Mouse (Mus musculus) testis, postnatal 14 days (tissue): ENCODE data around the gene Marveld1.
A peak's percentile ranks its signal among the peaks of the same experiment; 100 is the strongest.

ENCODE experiments used
- DNase-seq: peaks from one replicate; pipeline ENCODE4 v3.0.0; 2021; ENCODE audit warnings: low spot score

Gene Marveld1

DNA sequence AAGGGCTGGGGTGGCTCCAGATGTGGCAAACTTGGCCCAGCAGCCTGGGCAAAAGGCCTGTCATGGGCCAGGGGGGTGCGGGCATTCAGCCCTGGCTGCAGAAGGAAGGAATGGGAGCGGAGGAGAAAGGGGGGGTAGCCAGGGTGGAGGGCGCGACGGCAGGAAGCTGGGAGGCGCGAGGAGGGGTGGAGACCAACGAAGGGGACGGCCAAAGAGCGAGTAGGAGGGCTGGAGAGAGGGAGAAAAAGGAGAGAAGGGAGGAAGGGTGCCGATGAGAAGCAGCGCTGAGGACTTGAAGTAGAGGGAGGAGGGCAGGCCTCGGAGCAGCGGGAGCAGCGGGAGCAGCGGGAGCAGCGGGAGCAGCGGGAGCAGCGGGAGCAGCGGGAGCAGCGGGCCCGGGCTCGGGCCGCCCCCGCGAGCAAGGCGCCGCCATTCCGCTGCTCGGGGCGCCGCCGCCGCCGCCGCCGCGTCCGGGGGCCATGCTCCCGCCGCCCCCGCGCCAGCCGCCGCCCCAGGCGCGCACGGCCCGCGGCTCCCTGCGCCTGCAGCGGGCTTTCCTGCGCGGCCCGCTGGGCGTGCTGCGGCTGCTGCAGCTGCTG, at the start of gene Marveld1:
Gene Marveld1, plus strand, starts transcription at position 231 of the 599 bp plus-strand sequence.
- peak; percentile 73 for DNase-seq

DNA sequence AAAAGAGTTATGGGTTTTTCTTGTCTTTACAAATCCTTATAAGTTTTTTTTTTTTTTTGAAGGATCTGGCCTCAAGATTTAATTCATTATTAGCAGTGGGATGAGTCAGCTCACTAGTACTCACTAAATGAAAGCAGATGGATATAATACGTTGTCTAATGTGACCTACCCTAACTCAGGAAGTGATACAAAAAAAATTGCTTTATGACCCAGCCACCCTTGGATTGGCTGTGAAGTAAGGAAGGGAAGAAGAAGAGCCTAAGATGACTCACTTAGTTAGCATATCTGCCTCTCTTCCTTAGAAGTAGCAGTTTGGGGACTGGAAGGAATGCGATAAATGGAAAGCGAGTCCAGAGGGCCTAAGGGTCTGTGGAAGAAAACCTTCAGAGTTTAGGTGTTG, 47.8 kb upstream of the Marveld1 start:
- no peak for DNase-seq

DNA sequence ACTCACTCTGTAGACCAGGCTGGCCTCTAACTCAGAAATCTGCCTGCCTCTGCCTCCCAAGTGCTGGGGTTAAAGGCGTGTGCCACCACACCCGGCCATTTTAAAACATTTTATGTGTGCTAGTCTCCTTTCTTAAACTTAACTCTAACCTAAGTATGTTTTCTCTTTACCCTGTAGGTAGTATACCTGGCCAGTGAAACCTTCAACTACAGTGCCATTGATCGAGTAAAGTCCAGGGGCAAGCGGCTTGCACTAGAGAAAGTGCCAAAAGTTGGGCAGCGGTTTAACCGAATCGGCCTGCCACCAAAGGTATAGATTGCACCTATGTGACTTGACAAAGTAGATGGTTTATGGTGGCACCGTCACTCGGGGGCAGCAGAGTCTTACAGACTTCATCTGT, 42.5 kb upstream of the Marveld1 start:
- DNase-seq, result no peak

DNA sequence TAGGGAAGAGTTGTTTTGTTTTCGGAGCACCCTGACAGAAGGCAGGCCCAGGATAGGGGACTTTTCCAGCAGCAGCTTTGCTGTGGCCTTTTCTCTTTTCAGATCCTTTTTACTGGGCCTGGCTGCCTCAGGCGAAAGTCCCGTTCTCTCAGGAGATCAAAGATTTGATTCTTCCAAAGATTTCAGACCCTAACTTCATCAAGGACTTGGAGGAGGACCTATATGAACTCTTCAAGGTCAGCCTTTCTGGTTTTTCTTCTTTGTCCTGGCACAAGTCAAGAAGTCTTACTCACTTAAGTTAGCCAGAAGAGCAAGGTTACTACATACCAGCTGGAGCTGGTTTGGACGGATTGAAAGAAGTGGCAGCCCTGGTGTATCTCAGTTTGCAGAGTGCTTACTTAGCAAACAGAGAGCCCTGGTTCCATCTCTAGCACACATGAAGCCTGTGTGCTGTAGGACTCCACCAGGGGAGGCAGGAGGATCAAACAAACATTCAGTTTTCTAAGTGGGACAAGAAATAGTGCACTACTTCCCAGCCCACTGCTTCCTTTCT, 31.3 kb upstream of the Marveld1 start:
- DNase-seq, result no peak

DNA sequence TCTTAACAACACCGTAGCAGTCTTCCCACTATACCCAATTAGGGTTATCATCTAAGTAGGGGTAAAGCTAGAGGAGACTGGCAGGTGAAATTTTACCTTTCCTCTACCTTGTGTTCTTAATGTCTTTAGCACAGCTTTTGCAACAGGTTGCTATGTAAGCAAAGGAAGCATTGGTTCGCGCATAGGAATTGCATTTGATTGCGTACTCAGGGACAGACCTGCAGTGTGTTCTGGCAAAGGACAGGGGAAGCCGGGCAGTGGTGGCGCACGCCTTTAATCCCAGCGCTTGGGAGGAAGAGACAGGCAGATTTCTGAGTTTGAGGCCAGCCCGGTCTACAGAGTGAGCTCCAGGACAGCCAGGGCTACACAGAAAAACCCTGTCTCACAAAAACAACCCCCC, 29.1 kb upstream of the Marveld1 start:
- DNase-seq, result no peak

DNA sequence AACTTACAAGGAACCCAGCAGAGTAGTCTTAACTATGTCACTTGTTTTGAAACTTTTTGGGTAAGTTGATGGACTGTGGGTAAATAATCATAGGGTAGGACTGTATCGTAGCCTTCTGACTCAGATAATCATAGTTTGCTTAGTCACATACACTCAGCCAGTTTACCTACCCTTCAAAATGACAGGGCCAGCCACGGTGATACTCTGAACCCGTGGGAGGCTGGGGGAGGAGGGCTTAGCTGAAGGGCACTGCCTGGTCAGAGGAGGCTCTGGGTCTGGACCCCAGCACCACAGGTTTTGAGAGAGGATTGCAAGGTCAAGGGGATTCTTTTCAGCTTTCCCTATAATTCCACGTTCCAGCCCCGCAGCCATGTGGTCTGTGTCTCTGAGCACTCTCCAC, 28.6 kb upstream of the Marveld1 start:
- DNase-seq, result no peak

DNA sequence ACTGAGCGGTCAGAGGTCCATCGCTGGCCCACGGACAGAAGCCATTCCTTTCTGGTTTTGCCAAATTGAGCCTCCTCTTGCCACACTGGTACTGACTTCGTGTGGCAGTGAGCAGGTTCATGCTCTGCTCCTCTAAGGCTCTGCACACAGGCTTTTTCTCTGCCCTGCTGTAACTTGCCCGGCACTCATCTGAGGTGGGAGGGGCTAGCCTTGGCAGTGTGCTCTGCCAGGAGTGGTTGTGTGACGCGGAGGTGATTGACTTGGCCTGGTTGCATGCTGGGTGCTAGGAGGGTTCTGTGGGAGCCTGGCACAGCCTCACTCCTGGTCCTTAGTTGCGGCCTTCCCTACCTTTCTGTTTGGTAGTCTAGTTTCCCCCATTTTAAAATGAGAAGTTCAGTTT, 26.7 kb upstream of the Marveld1 start:
- DNase-seq, result no peak

DNA sequence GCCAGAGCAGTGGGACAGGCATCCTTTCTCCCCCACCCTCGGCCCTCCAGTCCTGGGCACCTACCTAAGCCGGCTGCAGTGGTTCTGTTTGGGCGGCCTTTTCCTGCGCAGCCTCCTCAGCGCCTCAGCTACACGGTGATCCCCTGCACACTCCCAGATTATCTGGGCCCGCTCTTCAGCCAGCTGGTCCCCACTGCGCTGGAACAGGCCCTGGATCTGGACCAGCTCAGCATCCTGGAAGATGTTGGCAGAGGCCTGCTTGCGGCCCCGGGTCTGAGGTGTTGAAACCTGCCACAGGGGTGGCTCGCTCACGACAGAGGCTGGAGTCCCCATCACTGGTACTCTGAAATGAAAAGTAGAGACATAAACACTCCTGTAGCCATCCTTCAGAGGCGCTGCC, 22.5 kb upstream of the Marveld1 start:
- DNase-seq, result no peak

DNA sequence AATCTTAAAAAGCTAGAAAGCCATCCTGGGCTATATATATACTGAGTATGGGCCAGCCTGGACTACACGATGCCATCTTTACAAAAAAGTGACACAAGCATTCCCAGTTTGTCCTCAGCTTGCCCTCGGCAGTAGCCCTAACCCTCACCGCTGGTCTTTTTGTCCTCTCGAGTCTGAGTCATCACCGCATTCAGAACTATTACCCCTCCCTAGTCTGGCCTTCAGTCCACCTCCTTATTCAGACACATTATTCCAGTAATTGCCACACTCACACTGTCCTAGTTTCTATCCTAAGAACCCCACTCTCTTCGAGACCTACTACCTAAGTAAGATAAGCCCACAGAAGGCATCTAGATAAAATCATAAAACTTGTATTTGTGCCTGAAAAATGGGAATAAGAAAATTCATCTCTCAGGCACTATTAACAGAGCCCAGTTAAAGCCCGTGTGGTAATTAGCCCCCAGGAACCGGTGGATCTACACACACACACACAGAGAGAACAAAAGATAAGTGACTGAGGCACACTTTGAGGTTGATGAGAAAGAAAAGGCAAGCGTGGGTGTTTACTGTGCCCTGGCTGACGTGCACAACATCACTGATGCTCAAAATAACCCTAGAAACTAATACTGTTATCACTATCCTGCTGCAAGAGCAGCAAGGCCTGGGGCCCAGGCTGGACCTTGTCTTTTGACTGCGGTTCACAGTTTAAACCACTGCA, 21.5 kb upstream of the Marveld1 start:
- DNase-seq, result no peak

DNA sequence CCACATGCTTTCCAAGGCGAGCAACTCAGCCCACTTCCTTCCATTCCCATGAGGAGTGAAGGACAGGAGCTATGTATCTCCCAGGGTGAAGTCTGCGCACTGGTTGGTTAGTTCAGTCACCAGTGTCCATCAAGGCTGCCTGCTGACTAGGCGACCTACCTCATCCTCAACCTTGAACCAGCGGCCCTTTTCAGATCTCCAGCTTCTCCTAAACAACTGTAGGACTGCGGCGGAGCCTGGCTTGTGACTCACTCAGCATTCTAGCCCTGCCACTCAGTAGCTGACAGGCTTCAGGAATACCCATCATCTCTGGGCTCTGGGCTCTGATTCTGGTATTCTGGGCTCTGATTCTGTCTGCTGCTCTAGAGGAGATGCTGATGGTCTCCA, 21.0 kb upstream of the Marveld1 start:
- DNase-seq, result no peak

DNA sequence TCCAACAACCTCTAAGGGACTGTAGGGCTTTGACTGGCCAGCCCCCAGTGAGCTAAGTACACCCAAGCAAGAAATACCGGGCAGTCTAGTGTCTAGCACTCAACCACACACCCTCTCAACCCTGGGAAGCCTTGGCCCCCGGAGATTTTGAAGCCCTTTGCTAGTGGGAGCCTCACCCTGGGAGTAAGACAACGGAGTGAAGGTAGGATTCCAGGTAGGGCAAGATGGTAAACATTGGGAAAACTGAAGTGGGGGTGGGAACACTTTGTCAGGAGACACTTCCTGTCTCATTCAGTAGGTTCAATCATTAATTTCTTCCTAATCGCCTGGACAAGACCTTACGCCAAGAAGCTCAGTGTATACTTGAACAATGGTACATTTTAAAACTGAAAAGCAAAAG, 20.2 kb upstream of the Marveld1 start:
- DNase-seq, result no peak

DNA sequence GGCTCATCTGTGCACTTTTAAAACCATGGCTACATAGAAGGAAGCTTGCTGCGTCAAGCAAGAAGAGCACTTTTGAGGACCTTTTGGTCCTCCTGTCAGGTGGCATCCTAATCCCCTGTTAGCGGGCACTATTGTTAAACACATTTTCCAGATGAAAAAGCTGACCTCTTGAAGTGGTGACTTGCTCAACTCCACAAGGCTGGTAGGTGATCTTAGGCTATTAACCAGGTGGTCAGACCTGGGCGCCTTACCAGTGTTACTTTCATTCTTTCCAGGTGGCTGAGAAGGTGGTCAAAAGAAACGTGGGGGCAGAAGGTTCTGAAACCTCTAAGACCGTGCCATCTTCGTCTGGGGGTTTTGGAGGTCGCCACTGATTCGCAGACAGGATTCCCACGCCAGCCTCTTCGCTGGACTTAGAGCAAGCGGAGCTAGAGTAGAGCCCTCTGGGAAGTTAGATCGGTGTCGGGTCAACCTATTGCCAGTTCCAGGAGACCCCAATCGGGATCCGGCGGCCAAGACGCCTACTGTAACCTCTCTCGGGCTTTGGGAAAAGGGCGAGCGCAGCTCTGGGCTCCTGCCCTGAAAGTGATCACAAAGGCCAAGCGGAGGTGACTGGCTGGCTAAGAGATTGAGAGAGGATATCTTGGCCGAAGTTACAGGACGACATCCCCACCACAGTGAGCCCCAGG, 19.0 kb upstream of the Marveld1 start:
- no peak for DNase-seq

DNA sequence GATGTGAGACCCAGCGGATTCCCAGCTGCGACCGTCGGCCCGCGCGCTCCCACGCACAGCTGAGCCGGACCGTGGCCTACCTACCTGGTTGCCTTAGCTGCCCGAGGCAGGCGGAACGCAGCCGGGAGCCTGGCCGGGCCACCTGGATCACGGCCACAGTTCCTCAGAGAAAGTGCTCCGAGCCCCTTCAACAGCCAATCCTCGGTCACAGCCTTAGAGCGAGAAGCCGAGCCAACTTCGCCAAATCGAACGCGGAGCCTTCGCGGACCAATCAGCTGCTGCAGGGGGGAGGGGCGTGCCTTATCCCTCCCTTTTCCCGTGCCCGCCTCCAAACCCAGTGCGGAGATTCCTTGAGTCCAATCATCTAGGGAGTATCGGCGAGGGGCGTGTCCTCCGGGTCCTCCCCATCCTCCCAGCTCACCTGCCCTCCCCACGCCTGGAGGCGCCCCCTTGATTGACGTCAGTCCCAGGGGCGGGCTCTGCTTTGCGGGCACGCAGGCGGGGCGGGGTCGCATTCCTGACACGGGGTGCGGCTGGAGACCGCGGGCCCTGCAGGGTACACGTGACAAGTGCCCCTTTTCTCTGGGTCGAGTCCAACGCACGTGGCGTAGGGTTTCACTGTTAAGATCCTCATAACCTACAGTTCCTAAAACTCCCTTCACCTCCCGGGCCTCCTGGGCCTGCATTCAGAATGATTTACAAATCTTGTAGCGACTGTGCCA, 18.3 kb upstream of the Marveld1 start, which contains the start of gene Avpi1:
Gene Avpi1, minus strand, starts transcription at position 273 of the 722 bp plus-strand sequence.
- peak; percentile 96 for DNase-seq

DNA sequence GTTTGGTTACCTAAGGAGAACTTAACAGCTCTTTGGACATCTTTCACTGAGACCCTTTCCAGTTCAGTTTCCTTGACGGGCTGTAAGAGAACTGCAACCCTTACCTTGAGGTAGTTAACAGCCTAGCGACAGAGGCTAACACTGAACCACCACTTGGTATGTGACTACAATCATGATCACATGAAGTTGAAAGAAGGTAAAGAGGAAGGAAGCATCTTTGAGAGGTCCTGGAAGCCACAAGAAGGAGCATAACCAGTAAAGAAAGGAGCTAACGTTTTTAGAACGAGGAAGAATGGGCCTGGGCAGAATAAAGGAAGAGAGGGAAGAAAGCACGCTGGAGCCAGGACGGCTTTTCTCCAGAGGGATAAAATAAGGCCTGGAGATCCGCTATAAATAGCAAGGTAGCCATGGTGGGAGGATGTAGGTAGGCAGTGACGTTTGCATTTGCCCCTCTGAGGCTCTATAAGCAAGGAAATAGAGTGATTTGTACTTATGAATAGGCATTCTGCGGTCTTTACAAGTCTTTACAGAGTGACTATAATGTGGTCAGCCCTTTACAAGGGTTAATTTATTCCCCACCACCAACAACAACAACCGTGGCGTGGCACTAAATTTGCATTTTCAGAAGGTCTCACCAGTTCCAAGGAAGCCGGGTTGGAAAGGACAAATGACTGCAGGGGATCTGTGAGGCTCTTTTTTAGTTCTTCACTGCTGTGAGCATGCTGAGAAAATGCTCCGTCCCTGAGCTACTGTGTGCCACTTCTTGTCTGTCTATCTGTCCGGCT, 17.5 kb upstream of the Marveld1 start:
- DNase-seq, result no peak

DNA sequence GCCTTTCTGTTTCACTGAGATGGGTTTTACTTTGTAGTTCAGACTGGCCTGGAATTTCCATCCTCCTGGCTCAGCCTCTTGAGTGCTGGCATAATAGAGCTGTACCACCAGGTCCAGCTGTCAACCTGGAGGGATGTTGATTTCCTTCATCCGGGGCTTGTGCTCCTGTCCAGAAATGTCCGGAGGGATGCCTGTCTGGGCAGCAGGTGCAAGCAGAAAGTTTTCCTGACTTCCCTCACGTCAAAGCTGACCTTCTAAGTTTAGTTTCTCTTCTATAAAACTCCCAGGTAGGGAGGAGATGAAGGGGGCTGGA, 16.9 kb upstream of the Marveld1 start:
- no peak for DNase-seq

DNA sequence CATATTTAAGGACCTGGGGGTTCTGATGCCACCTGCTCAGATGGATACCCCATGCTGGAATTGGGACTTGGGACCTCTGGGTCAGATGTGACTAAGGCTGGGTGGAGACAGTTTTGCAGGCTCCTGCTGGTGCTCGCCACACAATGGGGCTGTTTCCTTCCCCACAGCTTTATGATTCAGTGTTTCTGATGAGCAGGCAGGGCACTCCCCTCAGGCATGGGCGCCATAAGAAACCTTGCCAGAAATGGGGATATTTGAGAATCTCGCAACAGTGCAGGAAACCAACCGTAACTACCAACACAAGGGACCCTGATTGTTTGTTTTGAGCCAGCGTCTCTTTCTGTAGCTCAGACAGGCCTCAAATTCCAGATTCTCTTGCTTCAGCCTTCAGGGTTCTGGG, 16.1 kb upstream of the Marveld1 start:
- DNase-seq, result no peak

DNA sequence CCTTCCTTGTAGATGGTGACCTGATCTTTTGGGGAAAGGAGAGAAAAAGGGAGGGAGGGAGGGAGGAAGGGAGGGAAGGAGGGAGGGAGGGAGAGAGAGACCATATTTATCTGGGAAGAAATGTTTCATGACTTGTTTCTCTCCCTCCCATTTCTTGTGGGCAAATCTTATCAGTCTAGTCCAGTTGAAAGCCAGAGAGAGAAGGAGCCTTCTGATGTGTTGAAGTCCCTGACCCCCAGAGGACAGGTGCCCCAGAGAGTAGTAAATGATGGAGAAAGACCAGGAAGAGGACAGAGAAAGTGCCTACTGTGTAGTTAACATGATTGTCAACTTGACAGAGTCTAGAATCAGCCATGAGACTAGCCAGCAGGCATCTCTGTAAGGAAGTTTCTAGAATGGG, 12.1 kb upstream of the Marveld1 start:
- DNase-seq, result no peak

DNA sequence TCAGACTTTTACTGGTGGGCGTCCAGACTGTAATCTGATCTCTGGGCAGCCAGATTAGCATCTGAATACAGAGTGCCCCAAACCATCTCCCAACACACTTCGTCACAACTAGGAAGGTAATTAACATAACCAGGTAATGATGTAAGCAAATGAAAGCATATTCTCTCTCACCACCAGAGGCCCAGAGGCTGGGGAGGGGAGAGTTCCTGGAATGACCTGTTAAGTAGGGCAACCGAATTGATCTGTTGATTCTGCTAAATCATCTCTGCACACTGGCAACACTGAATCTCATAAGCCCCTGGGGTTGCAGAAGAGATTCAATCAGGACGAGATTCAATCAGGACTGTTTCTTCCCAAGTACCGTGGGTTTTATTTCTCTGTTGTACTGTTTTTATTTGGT, 11.1 kb upstream of the Marveld1 start:
- DNase-seq, result no peak

DNA sequence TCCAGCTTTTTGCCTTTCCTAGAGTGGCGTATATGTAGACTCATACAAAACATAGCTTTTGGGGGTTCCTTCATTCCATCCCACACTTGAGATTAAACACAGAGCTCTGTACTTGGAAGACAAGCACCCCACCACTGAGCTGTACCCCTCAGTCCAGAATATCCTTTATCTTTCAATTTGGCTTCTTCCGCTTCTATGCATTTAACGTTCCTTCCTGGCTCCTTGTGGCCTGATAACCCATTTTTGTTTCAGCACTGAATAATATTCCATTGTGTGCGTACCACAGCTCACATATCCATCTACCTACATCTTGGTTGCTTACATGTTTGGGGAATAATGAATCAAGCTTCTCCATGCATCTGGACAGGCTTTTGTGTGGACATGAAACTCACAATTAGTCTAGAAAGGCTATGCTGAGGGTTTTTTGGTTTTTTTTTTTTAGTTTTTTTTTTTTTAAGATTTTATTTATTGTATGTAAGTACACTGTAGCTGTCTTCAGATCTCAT, 10.0 kb upstream of the Marveld1 start:
- no peak for DNase-seq

DNA sequence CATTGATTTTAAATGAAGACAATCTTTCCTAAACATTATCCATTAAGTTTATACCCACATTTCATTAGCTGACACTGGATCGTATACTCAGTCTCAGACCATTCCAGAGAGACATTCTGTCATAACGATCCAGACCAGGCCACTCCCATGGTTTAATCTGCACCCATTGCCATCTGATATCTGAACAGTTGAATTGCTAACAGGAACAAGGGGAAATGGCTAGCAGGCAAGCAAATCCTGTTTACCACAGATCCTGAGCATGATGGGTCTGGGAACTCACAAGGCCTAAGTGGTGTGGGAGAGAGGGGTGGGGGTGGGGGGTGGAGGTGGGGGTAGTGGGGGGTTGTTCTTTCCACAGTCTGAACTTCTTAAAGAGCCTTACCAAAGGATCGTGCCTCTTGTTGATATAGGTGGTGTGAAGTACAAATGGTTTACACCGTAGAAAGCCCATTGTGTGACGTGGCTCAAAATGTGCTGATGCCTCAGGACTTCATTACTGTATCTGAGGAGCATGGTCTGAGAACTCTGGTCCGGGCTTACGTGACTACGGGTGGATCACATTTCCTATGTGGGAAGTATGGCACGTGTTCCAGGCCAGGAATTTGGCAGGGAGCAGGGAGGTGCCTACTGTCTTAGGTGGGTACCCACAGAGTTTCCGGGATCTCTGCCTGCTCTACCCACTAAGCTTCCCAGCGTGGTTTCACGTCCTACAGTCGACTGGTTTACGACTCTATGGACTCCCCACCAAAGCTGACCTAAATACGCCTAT, 8.5 kb upstream of the Marveld1 start:
- no peak for DNase-seq
